Comparison of ENCODE assay signal across 17 mouse cellular contexts in genomic region chr9:70290785-70291184, GRCm38 (mm10).
A peak's percentile ranks its signal among the peaks of the same experiment; 100 is the strongest.
DNase-seq lines count a peak whose midpoint lies in the region; ATAC-seq and TF ChIP-seq lines count a peak whose summit lies in the region.
"Had no signal": no experiment of that assay in that cellular context is flagged by ENCODE, and none has a peak within 500 bp of the region (broad histone marks: within the 10 kb centered on the region; RNA-seq: fewer than 3 reads in every experiment).

No protein-coding gene starts in this region.

- in situ Hi-C loops in CH12.LX (cut with MboI; ENCODE audit: low pct_ligation_motif_present, low pct_unique_long_range_greater_than_20kb, low sequenced_read_pairs): no loop called here

- no peak overlapping the region for H3K27ac ChIP-seq in hindbrain, embryonic 15.5 days (replicated peaks)
- no peak overlapping the region for H3K27ac ChIP-seq in hindbrain, embryonic 11.5 days (ENCODE audit: low read depth, low read length)
- H3K27ac ChIP-seq in CH12.LX (ENCODE audit: insufficient read depth, low read depth): peak overlapping the region; percentile 34; the same call in 1 of the 2 replicates
- no peak overlapping the region for H3K27ac ChIP-seq in hindbrain, embryonic 16.5 days (ENCODE audit: low read depth, low read length)
- H3K27ac ChIP-seq: left cerebral cortex, adult 2 months; limb, embryonic 13.5 days; midbrain, embryonic 15.5 days had no signal

- H3K9me3 ChIP-seq in hindbrain, embryonic 15.5 days: no peaks in the 10 kb centered on the region
- no peaks in the 10 kb centered on the region for H3K9me3 ChIP-seq in hindbrain, embryonic 11.5 days (ENCODE audit: control insufficient read depth, low read length)
- H3K9me3 ChIP-seq in CH12.LX (replicated peaks; ENCODE audit: low read length): no peaks in the 10 kb centered on the region
- no peaks in the 10 kb centered on the region for H3K9me3 ChIP-seq in hindbrain, embryonic 16.5 days (ENCODE audit: control insufficient read depth, low read length)
- H3K9me3 ChIP-seq: limb, embryonic 13.5 days; midbrain, embryonic 15.5 days had no signal

- H3K4me2 ChIP-seq in hindbrain, embryonic 15.5 days: no peak overlapping the region
- no peak overlapping the region for H3K4me2 ChIP-seq in hindbrain, embryonic 11.5 days (replicated peaks; ENCODE audit: low read depth, low read length)
- H3K4me2 ChIP-seq in CH12.LX (ENCODE audit: insufficient read depth, low read depth, poor library complexity, severe bottlenecking): peak overlapping the region; percentile 60
- H3K4me2 ChIP-seq in hindbrain, embryonic 16.5 days (ENCODE audit: low read length): no peak overlapping the region
- H3K4me2 ChIP-seq: limb, embryonic 13.5 days; midbrain, embryonic 15.5 days had no signal

- peak; percentile 77 for TF ChIP-seq EP300 in CH12.LX (IDR thresholded peaks at IDR 0.05; ENCODE audit: low read length)

- H3K36me3 ChIP-seq in hindbrain, embryonic 15.5 days: no peaks in the 10 kb centered on the region
- no peaks in the 10 kb centered on the region for H3K36me3 ChIP-seq in hindbrain, embryonic 11.5 days (ENCODE audit: control insufficient read depth, insufficient read depth, low read length)
- H3K36me3 ChIP-seq in CH12.LX (replicated peaks in 1 of 2; ENCODE audit: control insufficient read depth in 1 of 2, insufficient read depth in 1 of 2, low read length in 1 of 2): peaks cover 25 to 97% of the 10 kb centered on the region in 2 experiments
- no peaks in the 10 kb centered on the region for H3K36me3 ChIP-seq in hindbrain, embryonic 16.5 days (ENCODE audit: control insufficient read depth, insufficient read depth, low read length)
- H3K36me3 ChIP-seq: limb, embryonic 13.5 days; midbrain, embryonic 15.5 days had no signal

- WGBS in hindbrain, embryonic 15.5 days: 33% methylated on average over 10 of the region's 10 CpGs
- 57% methylated on average over 10 of the region's 10 CpGs for WGBS in hindbrain, embryonic 11.5 days
- WGBS in hindbrain, embryonic 16.5 days: 33% methylated on average over 10 of the region's 10 CpGs

- peak; percentile 30 to 53 for DNase-seq in adrenal gland, adult (ENCODE audit: inconsistent age in 2 of 2, low spot score in 1 of 2)
- DNase-seq in adrenal gland, postnatal 4 days (ENCODE audit: low spot score in 2 of 2): no peak
- no peak for DNase-seq in hindbrain, embryonic 11.5 days (ENCODE audit: low spot score)
- peak; percentile 69 for DNase-seq in CH12.LX (ENCODE audit: extremely low read depth)
- DNase-seq in lung, postnatal 25 days (ENCODE audit: low spot score): no peak
- no peak for DNase-seq in thymus, postnatal 10 days (ENCODE audit: low spot score in 2 of 2)
- DNase-seq: cerebellum, adult 9-10 months; gastrocnemius, postnatal 10 days; heart, postnatal 4 days; kidney, adult 18-20 months; lung, postnatal 4 days had no signal

- no peaks in the 10 kb centered on the region; the same call in 1 of the 2 replicates for H3K79me2 ChIP-seq in CH12.LX (replicated peaks; ENCODE audit: control insufficient read depth, extremely low read depth, insufficient read depth, poor library complexity, severe bottlenecking)

- H3K4me1 ChIP-seq in hindbrain, embryonic 15.5 days (replicated peaks): peaks cover 14% of the 10 kb centered on the region; the same call in 1 of the 2 replicates
- H3K4me1 ChIP-seq in hindbrain, embryonic 11.5 days (replicated peaks; ENCODE audit: control insufficient read depth, insufficient read depth, low read length): no peaks in the 10 kb centered on the region
- peaks cover 22 to 50% of the 10 kb centered on the region in 2 experiments for H3K4me1 ChIP-seq in CH12.LX (ENCODE audit: control insufficient read depth in 1 of 2, insufficient read depth in 2 of 2)
- H3K4me1 ChIP-seq in hindbrain, embryonic 16.5 days (ENCODE audit: control insufficient read depth, insufficient read depth, low read depth, low read length): peaks cover 14% of the 10 kb centered on the region

- no peak overlapping the region for H3K9ac ChIP-seq in hindbrain, embryonic 15.5 days
- H3K9ac ChIP-seq in hindbrain, embryonic 11.5 days (ENCODE audit: low read depth, low read length): no peak overlapping the region
- H3K9ac ChIP-seq in CH12.LX (ENCODE audit: insufficient read depth, low read depth): no peak overlapping the region
- H3K9ac ChIP-seq in hindbrain, embryonic 16.5 days (ENCODE audit: low read depth, low read length): no peak overlapping the region
- H3K9ac ChIP-seq: limb, embryonic 13.5 days; midbrain, embryonic 15.5 days had no signal

- H3K27me3 ChIP-seq in hindbrain, embryonic 15.5 days: no peaks in the 10 kb centered on the region
- no peaks in the 10 kb centered on the region for H3K27me3 ChIP-seq in hindbrain, embryonic 11.5 days (ENCODE audit: control insufficient read depth, insufficient read depth, low read length)
- H3K27me3 ChIP-seq in CH12.LX (replicated peaks): no peaks in the 10 kb centered on the region
- H3K27me3 ChIP-seq in hindbrain, embryonic 16.5 days (replicated peaks; ENCODE audit: control insufficient read depth, insufficient read depth, low read length): no peaks in the 10 kb centered on the region
- H3K27me3 ChIP-seq: limb, embryonic 13.5 days; midbrain, embryonic 15.5 days had no signal

- dilution Hi-C loops in CH12.LX (cut with MboI; ENCODE audit: extremely low pct_ligation_motif_present, extremely low pct_unique_long_range_greater_than_20kb, low sequenced_read_pairs): no loop called here

- no peak for TF ChIP-seq POLR2A in CH12.LX (IDR thresholded peaks at IDR 0.05; ENCODE audit: low read depth, low read length)

- 0 out of 2 replicates have a peak, but pooled peaks have one; percentile 27 for ATAC-seq in hindbrain, embryonic 15.5 days (ENCODE audit: low FRiP score, low read depth)
- no peak for ATAC-seq in hindbrain, embryonic 11.5 days (ENCODE audit: low FRiP score)
- ATAC-seq in hindbrain, embryonic 16.5 days: peak; percentile 58; the same call in 1 of the 2 replicates
- ATAC-seq: midbrain, embryonic 15.5 days had no signal

- H3K4me3 ChIP-seq in hindbrain, embryonic 15.5 days: no peak overlapping the region
- H3K4me3 ChIP-seq in hindbrain, embryonic 11.5 days (ENCODE audit: low read depth, low read length): no peak overlapping the region
- no peak overlapping the region for H3K4me3 ChIP-seq in CH12.LX (replicated peaks in 1 of 3; ENCODE audit: low read depth in 2 of 3, low read length in 2 of 3, poor library complexity in 1 of 3)
- no peak overlapping the region for H3K4me3 ChIP-seq in hindbrain, embryonic 16.5 days (ENCODE audit: low read length)
- H3K4me3 ChIP-seq: erythroblast, embryonic 14.5 days; left cerebral cortex, adult 2 months; limb, embryonic 13.5 days; midbrain, embryonic 15.5 days had no signal

- no peak for TF ChIP-seq CTCF in CH12.LX (conservative IDR thresholded peaks at IDR 0.05 in 1 of 2, IDR thresholded peaks at IDR 0.05 in 1 of 2; ENCODE audit: low read depth in 2 of 2, low read length in 2 of 2)

- no peak for TF ChIP-seq RAD21 in CH12.LX (IDR thresholded peaks at IDR 0.05; ENCODE audit: low read depth, low read length)

TF ChIP-seq in CH12.LX, 34 proteins besides CTCF, POLR2A, EP300 and RAD21 (continues in another document):
- TF ChIP-seq MEF2A (IDR thresholded peaks at IDR 0.05; ENCODE audit: borderline replicate concordance, low read depth, low read length) (peak; percentile 50; the same call in 1 of the 2 replicates), ELF1 (IDR thresholded peaks at IDR 0.05; ENCODE audit: low read depth, low read length) (no peak), ETS1 (conservative IDR thresholded peaks at IDR 0.05; ENCODE audit: low read depth, low read length) (peak; percentile 83), GABPA (IDR thresholded peaks at IDR 0.05; ENCODE audit: insufficient replicate concordance, low read depth, low read length) (no peak), SMC3 (IDR thresholded peaks at IDR 0.05; ENCODE audit: low read depth, low read length) (0 out of 2 replicates have a peak, but pooled peaks have one; percentile 23), ZNF384 (IDR thresholded peaks at IDR 0.05; ENCODE audit: low read depth, low read length) (no peak), SIN3A (IDR thresholded peaks at IDR 0.05; ENCODE audit: low read length) (peak; percentile 37; the same call in 1 of the 2 replicates), MAX (IDR thresholded peaks at IDR 0.05; ENCODE audit: low read length) (no peak), KAT2A (IDR thresholded peaks at IDR 0.05; ENCODE audit: insufficient replicate concordance, low read length) (0 out of 2 replicates have a peak, but pooled peaks have one; percentile 49), HCFC1 (IDR thresholded peaks at IDR 0.05; ENCODE audit: low read depth, low read length) (no peak), CHD2 (IDR thresholded peaks at IDR 0.05; ENCODE audit: low read length) (0 out of 2 replicates have a peak, but pooled peaks have one; percentile 21), POLR2AphosphoS2 (IDR thresholded peaks at IDR 0.05; ENCODE audit: low read depth, low read length) (no peak), PAX5 (IDR thresholded peaks at IDR 0.05; ENCODE audit: low read length) (no peak), USF1 (IDR thresholded peaks at IDR 0.05; ENCODE audit: low read depth, low read length) (no peak), ZC3H11A (IDR thresholded peaks at IDR 0.05; ENCODE audit: low read depth, low read length) (no peak), IRF4 (IDR thresholded peaks at IDR 0.05; ENCODE audit: low read depth, low read length) (peak; percentile 89; the same call in 1 of the 2 replicates), CHD1 (IDR thresholded peaks at IDR 0.05; ENCODE audit: low read depth, low read length) (no peak), MAFK (IDR thresholded peaks at IDR 0.05; ENCODE audit: insufficient replicate concordance, low read length) (peak; percentile 63; the same call in 1 of the 2 replicates), RCOR1 (conservative IDR thresholded peaks at IDR 0.05; ENCODE audit: low read depth, low read length) (peak; percentile 63; the same call in 1 of the 2 replicates), NELFE (IDR thresholded peaks at IDR 0.05; ENCODE audit: low read depth, low read length) (no peak), E2F4 (IDR thresholded peaks at IDR 0.05; ENCODE audit: insufficient replicate concordance, low read depth, low read length) (no peak), BHLHE40 (IDR thresholded peaks at IDR 0.05; ENCODE audit: low read depth, low read length) (peak; percentile 83), USF2 (conservative IDR thresholded peaks at IDR 0.05; ENCODE audit: low read depth, low read length) (no peak), ZMIZ1 (IDR thresholded peaks at IDR 0.05; ENCODE audit: low read depth, low read length) (0 out of 2 replicates have a peak, but pooled peaks have one; percentile 26), MAZ (IDR thresholded peaks at IDR 0.05; ENCODE audit: low read depth, low read length) (peak; percentile 89), MYC (IDR thresholded peaks at IDR 0.05; ENCODE audit: low read depth, low read length) (0 out of 2 replicates have a peak, but pooled peaks have one; percentile 29), TBP (conservative IDR thresholded peaks at IDR 0.05; ENCODE audit: low read depth, low read length) (no peak), MXI1 (IDR thresholded peaks at IDR 0.05; ENCODE audit: low read depth, low read length) (no peak)

Comparison
In these comparisons a context has a peak if more than half of its experiments do, and no peak if none do; other contexts are left out.
1. DNase-seq: peak in adrenal gland, adult (2 of 2) and CH12.LX (single experiment); none in adrenal gland, postnatal 4 days (0 of 2), hindbrain, embryonic 11.5 days (single experiment), lung, postnatal 25 days (single experiment) and thymus, postnatal 10 days (0 of 2).